Mouse (Mus musculus) adrenal gland, adult (tissue): ENCODE measurements around the gene Ccdc126.

Experiments used
- DNase-seq, 2 experiments: peaks; one replicate each; pipeline ENCODE4 v3.0.0; 2022 to 2023; ENCODE audit warnings: low spot score in 1 of 2; ENCODE audit not compliant: inconsistent age in 2 of 2

Gene Ccdc126

GRCm38 (mm10) chr6:49343737-49344469 is 24.8 kb downstream of the Ccdc126 start:
- no peak for DNase-seq

DNA sequence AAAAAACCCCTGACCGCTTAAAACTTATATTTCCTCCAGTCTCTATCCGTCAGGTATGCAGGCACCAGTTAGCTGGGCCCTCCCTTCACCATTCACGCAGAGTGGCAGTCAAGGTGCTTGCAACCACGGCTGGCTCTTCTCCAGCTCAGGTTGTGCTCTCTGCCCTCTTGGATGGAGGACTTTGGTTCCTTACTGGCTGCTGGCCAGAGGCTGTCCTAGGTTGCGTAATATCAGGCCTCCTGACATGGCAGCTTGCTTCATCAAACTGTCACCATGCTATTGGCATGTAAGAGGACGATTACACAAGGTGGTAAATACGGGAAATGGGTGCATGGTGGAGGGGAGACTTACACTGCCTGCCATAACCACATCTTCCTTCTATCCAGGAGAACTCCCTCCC is 30.8 kb downstream of the Ccdc126 start:
- peak; percentile 22 to 68 for DNase-seq

GRCm38 (mm10) chr6:49354613-49355012 is 35.5 kb downstream of the Ccdc126 start:
- DNase-seq, result no peak

GRCm38 (mm10) chr6:49355171-49355570 is 36.1 kb downstream of the Ccdc126 start:
- no peak for DNase-seq

- DNase-seq, result peak in 1 of 2 experiments; percentile 25
These were observed 41.3 kb downstream of the Ccdc126 start for GRCm38 (mm10) chr6:49360420-49360819.

GRCm38 (mm10) chr6:49367159-49368054 is 48.3 kb downstream of the Ccdc126 start, which contains the start of gene Fam221a:
Gene Fam221a (plus strand): TSS chr6:49367739.
- DNase-seq, result peak; percentile 90 to 95

- peak in 1 of 2 experiments; percentile 32 for DNase-seq
These were observed 49.1 kb downstream of the Ccdc126 start for GRCm38 (mm10) chr6:49368212-49368611.

- DNase-seq, result no peak
These were observed 53.6 kb downstream of the Ccdc126 start for GRCm38 (mm10) chr6:49372705-49373104.

- DNase-seq, result no peak
These were observed 54.9 kb downstream of the Ccdc126 start for GRCm38 (mm10) chr6:49373943-49374342.

DNA sequence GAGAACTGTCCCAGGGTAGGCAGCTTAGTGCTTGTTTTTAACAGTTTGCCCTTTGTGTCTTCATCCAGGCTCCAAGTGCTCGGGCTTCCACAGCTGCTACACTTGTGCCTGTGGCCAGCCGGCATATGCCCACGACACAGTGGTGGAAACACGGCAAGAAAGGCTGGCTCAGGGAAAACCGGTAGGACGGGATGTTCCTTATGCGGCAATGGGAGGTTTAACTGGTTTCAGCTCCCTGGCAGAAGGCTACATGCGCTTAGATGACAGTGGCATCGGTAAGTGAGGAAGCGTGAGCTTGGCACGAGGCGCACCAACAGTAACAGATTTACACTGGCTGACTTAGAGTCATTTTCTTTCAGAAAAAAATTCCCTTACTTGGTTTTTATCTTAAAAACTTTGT is 59.3 kb downstream of the Ccdc126 start:
- DNase-seq, result no peak
